Mouse (Mus musculus): Measurements from ENCODE around the gene Sec16b. TPM values are rescaled to one million over a fixed set of nuclear protein-coding genes. Genes with fewer than 3 reads are reported as not detected.

Sec16b gene
- polyA plus RNA-seq, 1 experiment from 2014 or later: 5.5 TPM

GRCm38 (mm10) chr1:157465194-157465593, 41.3 kb upstream of the Sec16b start:
- DNase-seq (ENCODE audit: low spot score) (peak; percentile 41), ATAC-seq (ENCODE audit: low FRiP score, low TSS enrichment) (no peak)
- no peak overlapping the region for H3K9ac ChIP-seq (ENCODE audit: low read length)
- H3K4me3 ChIP-seq (ENCODE audit: low read depth, low read length): no peak overlapping the region
- no peak overlapping the region for H3K27ac ChIP-seq (replicated peaks)
- peak; percentile 67 for TF ChIP-seq CTCF (IDR thresholded peaks at IDR 0.05; ENCODE audit: low read depth)
- no peak for TF ChIP-seq EP300 (optimal IDR thresholded peaks at IDR 0.05)
- no peak overlapping the region for H3K4me2 ChIP-seq (replicated peaks; ENCODE audit: low read depth)
- no peaks in the 10 kb centered on the region for H3K9me3 ChIP-seq (ENCODE audit: control insufficient read depth, low read length)
- no peaks in the 10 kb centered on the region for H3K4me1 ChIP-seq (replicated peaks; ENCODE audit: control insufficient read depth, insufficient read depth)
- no peaks in the 10 kb centered on the region for H3K27me3 ChIP-seq (ENCODE audit: control insufficient read depth, insufficient read depth, low read length)
- 63% methylated on average over 3 of the region's 3 CpGs for WGBS
- peaks cover 3% of the 10 kb centered on the region; the same call in 1 of the 2 replicates for H3K36me3 ChIP-seq (ENCODE audit: control insufficient read depth, insufficient read depth, low read length)

DNA sequence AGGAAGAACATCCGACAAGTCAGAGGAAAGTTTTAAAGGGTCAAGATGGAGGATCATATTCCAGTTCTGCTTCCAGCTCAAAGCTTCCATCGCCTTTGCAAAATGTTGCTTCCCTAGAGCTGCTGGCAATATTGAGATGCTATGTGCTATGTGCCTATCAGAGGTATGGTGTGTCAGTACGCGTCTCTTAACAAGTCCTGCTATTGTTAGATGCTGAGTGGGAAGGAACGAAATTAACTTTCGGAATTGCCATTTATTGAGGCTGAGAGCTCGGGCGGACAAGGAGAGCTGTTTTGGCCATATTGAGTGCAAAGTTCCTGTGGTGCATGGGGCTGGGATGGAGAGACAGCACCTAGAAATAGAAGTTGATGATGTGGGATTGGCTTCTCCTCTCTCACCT, 38.7 kb upstream of the Sec16b start:
- no peaks in the 10 kb centered on the region for H3K4me1 ChIP-seq (replicated peaks; ENCODE audit: control insufficient read depth, insufficient read depth)
- no peaks in the 10 kb centered on the region for H3K9me3 ChIP-seq (ENCODE audit: control insufficient read depth, low read length)
- ATAC-seq (ENCODE audit: low FRiP score, low TSS enrichment) (no peak), DNase-seq (ENCODE audit: low spot score) (no peak)
- no peak overlapping the region for H3K4me2 ChIP-seq (replicated peaks; ENCODE audit: low read depth)
- H3K9ac ChIP-seq (ENCODE audit: low read length): no peak overlapping the region
- TF ChIP-seq EP300 (optimal IDR thresholded peaks at IDR 0.05) (no peak), CTCF (IDR thresholded peaks at IDR 0.05; ENCODE audit: low read depth) (no peak)
- 93% methylated on average over 8 of the region's 8 CpGs for WGBS
- H3K27ac ChIP-seq (replicated peaks): no peak overlapping the region
- H3K4me3 ChIP-seq (ENCODE audit: low read depth, low read length): no peak overlapping the region
- no peaks in the 10 kb centered on the region for H3K27me3 ChIP-seq (ENCODE audit: control insufficient read depth, insufficient read depth, low read length)
- peaks cover 3% of the 10 kb centered on the region; the same call in 1 of the 2 replicates for H3K36me3 ChIP-seq (ENCODE audit: control insufficient read depth, insufficient read depth, low read length)

GRCm38 (mm10) chr1:157470761-157471386, 35.7 kb upstream of the Sec16b start:
- no peak overlapping the region for H3K4me3 ChIP-seq (ENCODE audit: low read depth, low read length)
- ATAC-seq (ENCODE audit: low FRiP score, low TSS enrichment) (no peak), DNase-seq (ENCODE audit: low spot score) (no peak)
- no peak overlapping the region for H3K9ac ChIP-seq (ENCODE audit: low read length)
- no peaks in the 10 kb centered on the region for H3K9me3 ChIP-seq (ENCODE audit: control insufficient read depth, low read length)
- H3K4me1 ChIP-seq (replicated peaks; ENCODE audit: control insufficient read depth, insufficient read depth): no peaks in the 10 kb centered on the region
- TF ChIP-seq CTCF (IDR thresholded peaks at IDR 0.05; ENCODE audit: low read depth): no peak
- TF ChIP-seq EP300 (optimal IDR thresholded peaks at IDR 0.05): no peak
- H3K27ac ChIP-seq (replicated peaks): no peak overlapping the region
- H3K27me3 ChIP-seq (ENCODE audit: control insufficient read depth, insufficient read depth, low read length): no peaks in the 10 kb centered on the region
- WGBS: 82% methylated on average over 9 of the region's 9 CpGs
- H3K4me2 ChIP-seq (replicated peaks; ENCODE audit: low read depth): no peak overlapping the region
- H3K36me3 ChIP-seq (ENCODE audit: control insufficient read depth, insufficient read depth, low read length): peaks cover 3% of the 10 kb centered on the region; the same call in 1 of the 2 replicates

- Histone ChIP-seq H3K9me3 (ENCODE audit: control insufficient read depth, low read length) (no peaks in the 10 kb centered on the region), H3K4me1 (replicated peaks; ENCODE audit: control insufficient read depth, insufficient read depth) (no peaks in the 10 kb centered on the region), H3K36me3 (ENCODE audit: control insufficient read depth, insufficient read depth, low read length) (peaks cover 3% of the 10 kb centered on the region; the same call in 1 of the 2 replicates), H3K9ac (ENCODE audit: low read length) (no peak overlapping the region), H3K4me3 (ENCODE audit: low read depth, low read length) (no peak overlapping the region), H3K27ac (replicated peaks) (no peak overlapping the region), H3K4me2 (replicated peaks; ENCODE audit: low read depth) (no peak overlapping the region), H3K27me3 (ENCODE audit: control insufficient read depth, insufficient read depth, low read length) (no peaks in the 10 kb centered on the region)
- TF ChIP-seq CTCF (IDR thresholded peaks at IDR 0.05; ENCODE audit: low read depth) (no peak), EP300 (optimal IDR thresholded peaks at IDR 0.05) (no peak)
- no peak for DNase-seq (ENCODE audit: low spot score)
- no peak for ATAC-seq (ENCODE audit: low FRiP score, low TSS enrichment)
- WGBS: 91% methylated on average over 7 of the region's 7 CpGs
Observed at GRCm38 (mm10) chr1:157472716-157473115, 33.8 kb upstream of the Sec16b start.

- Histone ChIP-seq H3K36me3 (ENCODE audit: control insufficient read depth, insufficient read depth, low read length) (no peaks in the 10 kb centered on the region), H3K4me3 (ENCODE audit: low read depth, low read length) (no peak overlapping the region), H3K9ac (ENCODE audit: low read length) (no peak overlapping the region), H3K27me3 (ENCODE audit: control insufficient read depth, insufficient read depth, low read length) (no peaks in the 10 kb centered on the region), H3K4me2 (replicated peaks; ENCODE audit: low read depth) (no peak overlapping the region), H3K9me3 (ENCODE audit: control insufficient read depth, low read length) (no peaks in the 10 kb centered on the region), H3K4me1 (replicated peaks; ENCODE audit: control insufficient read depth, insufficient read depth) (no peaks in the 10 kb centered on the region), H3K27ac (replicated peaks) (no peak overlapping the region)
- WGBS: 44% methylated on average over 8 of the region's 8 CpGs
- no peak for TF ChIP-seq CTCF (IDR thresholded peaks at IDR 0.05; ENCODE audit: low read depth)
- no peak for TF ChIP-seq EP300 (optimal IDR thresholded peaks at IDR 0.05)
- DNase-seq (ENCODE audit: low spot score): no peak
- no peak for ATAC-seq (ENCODE audit: low FRiP score, low TSS enrichment)
Observed at GRCm38 (mm10) chr1:157474865-157475264, 31.7 kb upstream of the Sec16b start.

GRCm38 (mm10) chr1:157476231-157476630, 30.3 kb upstream of the Sec16b start:
- 59% methylated on average over 2 of the region's 2 CpGs for WGBS
- Histone ChIP-seq H3K9ac (ENCODE audit: low read length) (no peak overlapping the region), H3K27me3 (ENCODE audit: control insufficient read depth, insufficient read depth, low read length) (no peaks in the 10 kb centered on the region), H3K9me3 (ENCODE audit: control insufficient read depth, low read length) (no peaks in the 10 kb centered on the region), H3K4me2 (replicated peaks; ENCODE audit: low read depth) (no peak overlapping the region), H3K4me1 (replicated peaks; ENCODE audit: control insufficient read depth, insufficient read depth) (no peaks in the 10 kb centered on the region), H3K36me3 (ENCODE audit: control insufficient read depth, insufficient read depth, low read length) (no peaks in the 10 kb centered on the region), H3K4me3 (ENCODE audit: low read depth, low read length) (no peak overlapping the region), H3K27ac (replicated peaks) (no peak overlapping the region)
- DNase-seq (ENCODE audit: low spot score) (no peak), ATAC-seq (ENCODE audit: low FRiP score, low TSS enrichment) (no peak)
- TF ChIP-seq EP300 (optimal IDR thresholded peaks at IDR 0.05) (no peak), CTCF (IDR thresholded peaks at IDR 0.05; ENCODE audit: low read depth) (no peak)
